ENCODE assay signal across 20 mouse cellular contexts in genomic region chr4:127150031-127150430, GRCm38 (mm10). TPM values are rescaled to one million over a fixed set of nuclear protein-coding genes. Genes with fewer than 3 reads are reported as not detected.
"Had no signal": no experiment of that assay in that cellular context is flagged by ENCODE, and none has a peak within 500 bp of the region (broad histone marks: within the 10 kb centered on the region; RNA-seq: fewer than 3 reads in every experiment).

No protein-coding gene starts in this region.

- H3K36me3 ChIP-seq: midbrain, embryonic 10.5 days; midbrain, embryonic 13.5 days; midbrain, embryonic 15.5 days; neural tube, embryonic 13.5 days; neural tube, embryonic 15.5 days had no signal

- H3K9ac ChIP-seq: lung, embryonic 14.5 days; midbrain, embryonic 13.5 days; midbrain, embryonic 15.5 days; neural tube, embryonic 13.5 days; neural tube, embryonic 15.5 days had no signal

- ATAC-seq: midbrain, embryonic 13.5 days; midbrain, embryonic 15.5 days had no signal

- H3K4me3 ChIP-seq: midbrain, embryonic 10.5 days; midbrain, embryonic 13.5 days; midbrain, embryonic 15.5 days; myocyte; neural tube, embryonic 13.5 days; neural tube, embryonic 15.5 days had no signal

- H3K9me3 ChIP-seq: midbrain, embryonic 10.5 days; midbrain, embryonic 13.5 days; midbrain, embryonic 15.5 days; neural tube, embryonic 15.5 days had no signal

- H3K4me1 ChIP-seq: midbrain, embryonic 10.5 days; midbrain, embryonic 13.5 days; midbrain, embryonic 15.5 days; neural tube, embryonic 13.5 days; neural tube, embryonic 15.5 days had no signal

- DNase-seq: lung, adult 18-20 months; lung, embryonic 14.5 days; lung, postnatal 10 days; lung, postnatal 4 days; retina, postnatal 1 day; right cerebral cortex, adult 18-20 months; right cerebral cortex, postnatal 25 days; right cerebral cortex, postnatal 4 days; spleen, adult 18-20 months; thymus, adult 18-20 months; thymus, postnatal 14 days; thymus, postnatal 36 days had no signal

- H3K27me3 ChIP-seq: midbrain, embryonic 13.5 days; midbrain, embryonic 15.5 days; neural tube, embryonic 13.5 days; neural tube, embryonic 15.5 days had no signal

- H3K4me2 ChIP-seq: lung, embryonic 14.5 days; midbrain, embryonic 13.5 days; midbrain, embryonic 15.5 days; neural tube, embryonic 13.5 days; neural tube, embryonic 15.5 days had no signal

- H3K27ac ChIP-seq: midbrain, embryonic 10.5 days; midbrain, embryonic 13.5 days; midbrain, embryonic 15.5 days; neural tube, embryonic 13.5 days; neural tube, embryonic 15.5 days had no signal

RNA-seq across cellular contexts. Expression of gene Dlgap3, which starts 19.0 kb away (rescaled TPM):
- total RNA-seq: megakaryocyte, adult 5-6 weeks; megakaryocyte-erythroid progenitor cell, adult 5-6 weeks had no signal
- polyA plus RNA-seq: myocyte had no signal
